Mouse (Mus musculus): ENCODE data around the gene Sgf29. TPM values are rescaled to one million over a fixed set of nuclear protein-coding genes. Genes with fewer than 3 reads are reported as not detected.
"Not testable (repeated sequence)": the region's sequence is repeated elsewhere in the genome, so short reads cannot be mapped to it uniquely, and the experiment has no call there.

Gene Sgf29
- polyA plus RNA-seq, 1 experiment = 35.3 TPM

DNA sequence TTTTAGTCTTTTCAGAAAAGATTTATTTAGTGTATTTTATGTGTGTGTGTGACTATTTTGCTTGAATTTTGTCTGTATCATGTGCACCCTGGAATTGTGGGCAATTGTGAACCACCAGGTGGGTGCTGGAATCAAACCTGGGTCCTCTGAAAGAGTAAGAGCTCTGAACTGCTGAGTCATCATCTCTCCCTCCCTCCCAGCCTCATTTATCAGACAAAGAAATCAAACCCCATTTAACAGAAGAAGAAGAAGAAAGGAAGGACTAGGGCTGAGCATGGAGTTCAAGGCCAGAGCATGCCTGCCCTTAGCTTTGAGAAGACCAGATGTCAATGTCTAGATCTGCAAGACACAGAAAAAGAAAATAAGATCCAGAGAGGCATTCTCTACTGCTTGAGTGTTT is 13.7 kb upstream of the Sgf29 start:
- TF ChIP-seq MAX (IDR thresholded peaks at IDR 0.05; ENCODE audit: low read depth) (no peak), SRF (IDR thresholded peaks at IDR 0.05; ENCODE audit: control insufficient read depth, insufficient read length, low read depth) (no peak), TCF12 (IDR thresholded peaks at IDR 0.05; ENCODE audit: insufficient read depth, poor library complexity, severe bottlenecking) (no peak), POLR2AphosphoS2 (IDR thresholded peaks at IDR 0.05; ENCODE audit: insufficient read length, low read depth) (no peak), USF1 (IDR thresholded peaks at IDR 0.05; ENCODE audit: low read depth) (no peak), POLR2A (IDR thresholded peaks at IDR 0.05; ENCODE audit: insufficient read length, low read depth) (no peak), TCF3 (IDR thresholded peaks at IDR 0.05; ENCODE audit: insufficient read length, low read depth) (no peak), CEBPB (IDR thresholded peaks at IDR 0.05; ENCODE audit: insufficient read depth, poor library complexity, severe bottlenecking) (no peak), REST (IDR thresholded peaks at IDR 0.05; ENCODE audit: insufficient read depth, insufficient read length) (no peak), MYOG (IDR thresholded peaks at IDR 0.05; ENCODE audit: control insufficient read depth in 1 of 3, insufficient read depth in 1 of 3, insufficient read length in 2 of 3, low read depth in 2 of 3) (no peak), E2F4 (IDR thresholded peaks at IDR 0.05; ENCODE audit: insufficient read depth) (no peak)
- H3ac ChIP-seq (ENCODE audit: control insufficient read depth, insufficient read length) = no peak overlapping the region
- no peak overlapping the region for H3K4me2 ChIP-seq (ENCODE audit: low read depth)
- no peaks in the 10 kb centered on the region for H3K36me3 ChIP-seq (ENCODE audit: control insufficient read depth, insufficient read depth)
- no peaks in the 10 kb centered on the region for H3K27me3 ChIP-seq (ENCODE audit: control insufficient read depth, insufficient read depth, insufficient read length)
- no peaks in the 10 kb centered on the region for H3K79me2 ChIP-seq (ENCODE audit: control insufficient read depth, insufficient read depth)
- no peak overlapping the region for H3K4me3 ChIP-seq

DNA sequence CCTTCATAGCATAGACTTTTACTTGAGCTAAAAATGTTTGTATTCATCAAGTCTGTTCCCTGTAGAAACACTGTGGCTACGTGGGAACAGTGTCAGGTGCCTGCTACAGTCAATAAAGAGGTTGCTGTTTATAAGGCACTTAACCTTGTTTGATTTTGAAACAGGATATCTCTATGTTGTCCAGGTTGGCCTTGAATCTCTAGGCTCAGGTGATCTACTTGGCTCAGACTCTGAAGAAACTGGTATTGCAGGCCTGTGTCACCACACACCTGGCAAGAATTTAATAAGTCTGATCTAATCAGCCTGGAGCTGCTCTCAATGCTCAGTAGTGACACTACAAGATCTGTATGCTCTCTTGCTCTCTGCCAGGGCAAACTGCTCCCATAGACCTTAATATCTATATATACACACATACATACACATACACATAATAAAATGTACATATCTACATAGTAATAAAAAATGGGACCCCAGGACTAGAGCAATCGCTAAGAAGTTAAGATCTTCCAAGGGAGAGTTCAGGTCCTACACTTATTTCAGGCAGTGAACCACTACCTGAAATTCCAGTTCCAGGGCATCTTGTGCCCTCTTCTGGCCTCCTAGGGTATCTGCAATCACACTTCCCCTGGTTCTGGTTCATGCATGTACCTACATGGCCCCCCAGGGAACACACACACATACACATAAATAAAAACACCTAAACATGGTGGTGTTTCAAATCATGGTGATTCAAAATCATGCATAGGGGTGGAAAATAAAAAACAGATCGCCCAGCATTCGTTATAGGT is 12.2 kb upstream of the Sgf29 start:
- no peaks in the 10 kb centered on the region for H3K36me3 ChIP-seq (ENCODE audit: control insufficient read depth, insufficient read depth)
- no peaks in the 10 kb centered on the region for H3K27me3 ChIP-seq (ENCODE audit: control insufficient read depth, insufficient read depth, insufficient read length)
- H3K79me2 ChIP-seq (ENCODE audit: control insufficient read depth, insufficient read depth) = no peaks in the 10 kb centered on the region
- TF ChIP-seq USF1 (IDR thresholded peaks at IDR 0.05; ENCODE audit: low read depth) (no peak), POLR2A (IDR thresholded peaks at IDR 0.05; ENCODE audit: insufficient read length, low read depth) (no peak), MAX (IDR thresholded peaks at IDR 0.05; ENCODE audit: low read depth) (no peak)
- H3K4me3 ChIP-seq = no peak overlapping the region
- no peak overlapping the region for H3K4me2 ChIP-seq (ENCODE audit: low read depth)
- no peak overlapping the region for H3ac ChIP-seq (ENCODE audit: control insufficient read depth, insufficient read length)

DNA sequence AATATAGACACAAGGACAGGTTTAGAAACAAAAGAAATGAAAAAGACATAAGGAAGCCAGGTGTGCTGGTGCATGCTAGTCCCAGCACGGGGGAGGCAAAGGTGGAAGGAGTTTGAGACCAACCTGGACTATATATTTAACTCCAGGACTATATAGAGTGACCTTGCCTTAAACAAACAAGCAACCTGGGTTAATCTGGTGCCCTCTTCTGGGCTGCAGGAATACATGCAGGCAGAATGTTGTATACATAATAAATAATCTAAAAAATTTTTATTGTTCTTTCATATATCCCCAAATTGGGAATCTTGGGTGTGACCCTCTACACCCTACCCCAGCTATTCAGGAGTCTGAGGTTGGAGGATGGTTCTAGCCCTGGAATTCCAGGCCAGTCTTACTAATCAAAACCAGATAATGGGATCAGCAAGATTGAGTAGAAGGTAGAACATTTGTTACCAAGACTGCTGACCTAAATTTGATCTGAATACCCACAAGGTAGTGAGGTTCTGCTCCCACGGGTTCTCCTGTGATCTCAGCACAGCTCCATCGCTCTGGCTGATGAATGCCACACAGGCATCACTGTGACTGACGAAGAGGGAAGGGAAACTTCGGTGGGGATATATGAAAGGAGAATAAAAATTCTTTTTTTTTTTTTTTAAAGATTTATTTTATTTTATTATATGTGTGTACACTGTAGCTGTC is 6.4 kb upstream of the Sgf29 start:
- Histone ChIP-seq H3K4me3 (no peak overlapping the region), H3K4me2 (ENCODE audit: low read depth) (no peak overlapping the region), H3K79me2 (ENCODE audit: control insufficient read depth, insufficient read depth) (no peaks in the 10 kb centered on the region), H3ac (ENCODE audit: control insufficient read depth, insufficient read length) (no peak overlapping the region), H3K27me3 (ENCODE audit: control insufficient read depth, insufficient read depth, insufficient read length) (no peaks in the 10 kb centered on the region), H3K36me3 (ENCODE audit: control insufficient read depth, insufficient read depth) (no peaks in the 10 kb centered on the region)
- TF ChIP-seq MAX (IDR thresholded peaks at IDR 0.05; ENCODE audit: low read depth) = no peak
- TF ChIP-seq POLR2AphosphoS2 (IDR thresholded peaks at IDR 0.05; ENCODE audit: insufficient read length, low read depth) = no peak
- TF ChIP-seq E2F4 (IDR thresholded peaks at IDR 0.05; ENCODE audit: insufficient read depth) = no peak
- TF ChIP-seq REST (IDR thresholded peaks at IDR 0.05; ENCODE audit: insufficient read depth, insufficient read length) = no peak
- no peak for TF ChIP-seq POLR2A (IDR thresholded peaks at IDR 0.05; ENCODE audit: insufficient read length, low read depth)
- no peak for TF ChIP-seq TCF12 (IDR thresholded peaks at IDR 0.05; ENCODE audit: insufficient read depth, poor library complexity, severe bottlenecking)
- no peak for TF ChIP-seq TCF3 (IDR thresholded peaks at IDR 0.05; ENCODE audit: insufficient read length, low read depth)
- TF ChIP-seq USF1 (IDR thresholded peaks at IDR 0.05; ENCODE audit: low read depth) = no peak
- TF ChIP-seq CEBPB (IDR thresholded peaks at IDR 0.05; ENCODE audit: insufficient read depth, poor library complexity, severe bottlenecking) = no peak
- TF ChIP-seq MYOD1 (IDR thresholded peaks at IDR 0.05; ENCODE audit: control insufficient read depth in 1 of 3, insufficient read length in 2 of 3, low read depth in 2 of 3) = no peak
- no peak for TF ChIP-seq SRF (IDR thresholded peaks at IDR 0.05; ENCODE audit: control insufficient read depth, insufficient read length, low read depth)
- TF ChIP-seq MYOG (IDR thresholded peaks at IDR 0.05; ENCODE audit: control insufficient read depth in 1 of 3, insufficient read depth in 1 of 3, insufficient read length in 2 of 3, low read depth in 2 of 3) = no peak

DNA sequence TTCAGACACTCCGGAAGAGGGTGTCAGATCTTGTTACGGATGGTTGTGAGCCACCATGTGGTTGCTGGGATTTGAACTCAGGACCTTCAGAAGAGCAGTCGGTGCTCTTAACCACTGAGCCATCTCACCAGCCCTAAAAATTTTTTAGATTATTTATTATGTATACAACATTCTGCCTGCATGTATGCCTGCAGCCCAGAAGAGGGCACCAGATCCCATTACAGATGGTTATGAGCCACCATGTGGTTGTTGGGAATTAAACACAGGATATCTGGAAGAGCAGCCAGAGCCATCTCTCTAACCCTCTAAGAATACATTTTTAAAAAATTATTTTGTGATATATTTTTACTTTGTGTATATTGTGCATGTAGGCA is 5.9 kb upstream of the Sgf29 start:
- H3K4me2 ChIP-seq (ENCODE audit: low read depth); H3K4me3 ChIP-seq; H3ac ChIP-seq (ENCODE audit: control insufficient read depth, insufficient read length); H3K36me3 ChIP-seq (ENCODE audit: control insufficient read depth, insufficient read depth); H3K27me3 ChIP-seq (ENCODE audit: control insufficient read depth, insufficient read depth, insufficient read length); H3K79me2 ChIP-seq (ENCODE audit: control insufficient read depth, insufficient read depth): not testable (repeated sequence)

DNA sequence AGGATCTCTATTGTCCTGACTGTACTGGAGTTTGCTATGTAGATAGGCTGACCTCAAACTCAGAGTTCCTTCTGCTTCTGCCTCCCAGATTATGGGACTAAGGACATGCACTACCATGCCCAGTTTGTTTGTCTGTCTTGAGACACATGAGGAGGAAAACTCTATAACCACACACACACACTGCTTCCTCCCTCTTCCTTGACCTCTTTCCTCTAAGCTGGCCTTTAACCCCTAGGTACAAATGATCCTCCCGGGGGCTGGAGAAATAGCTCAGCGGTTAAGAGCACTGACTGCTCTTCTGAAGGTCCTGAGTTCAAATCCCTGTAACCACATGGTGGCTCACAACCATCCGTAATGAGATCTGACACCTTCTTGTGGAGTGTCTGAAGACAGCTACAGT is 4.8 kb upstream of the Sgf29 start:
- no peak overlapping the region for H3K4me3 ChIP-seq
- TF ChIP-seq CEBPB (IDR thresholded peaks at IDR 0.05; ENCODE audit: insufficient read depth, poor library complexity, severe bottlenecking) (no peak), MAX (IDR thresholded peaks at IDR 0.05; ENCODE audit: low read depth) (no peak), TCF12 (IDR thresholded peaks at IDR 0.05; ENCODE audit: insufficient read depth, poor library complexity, severe bottlenecking) (no peak), REST (IDR thresholded peaks at IDR 0.05; ENCODE audit: insufficient read depth, insufficient read length) (no peak), POLR2AphosphoS2 (IDR thresholded peaks at IDR 0.05; ENCODE audit: insufficient read length, low read depth) (no peak), MYOD1 (IDR thresholded peaks at IDR 0.05; ENCODE audit: control insufficient read depth in 1 of 3, insufficient read length in 2 of 3, low read depth in 2 of 3) (no peak), E2F4 (IDR thresholded peaks at IDR 0.05; ENCODE audit: insufficient read depth) (no peak)
- H3K36me3 ChIP-seq (ENCODE audit: control insufficient read depth, insufficient read depth) = no peaks in the 10 kb centered on the region
- H3K79me2 ChIP-seq (ENCODE audit: control insufficient read depth, insufficient read depth) = no peaks in the 10 kb centered on the region
- no peaks in the 10 kb centered on the region for H3K27me3 ChIP-seq (ENCODE audit: control insufficient read depth, insufficient read depth, insufficient read length)
- H3K4me2 ChIP-seq (ENCODE audit: low read depth) = no peak overlapping the region
- H3ac ChIP-seq (ENCODE audit: control insufficient read depth, insufficient read length) = no peak overlapping the region
